Mouse (Mus musculus) erythroblast, embryonic 14.5 days (primary cell): ENCODE data around the gene Zfp78.

ENCODE experiments used
- GATA1 ChIP-seq: IDR thresholded peaks from 2 replicates; pipeline ENCODE4 v1.6.1; 2012; ENCODE audit warnings: low read length, inconsistent platforms, mixed read lengths
- TAL1 ChIP-seq: IDR thresholded peaks from 3 replicates; pipeline ENCODE4 v1.6.1; 2012; ENCODE audit warnings: low read length, inconsistent platforms, mixed read lengths

- TF ChIP-seq GATA1 (no peak), TAL1 (no peak)
Observed at GRCm38 (mm10) chr7:6429381-6429780, 66.3 kb downstream of the Zfp78 start.
